Mouse (Mus musculus) mouse trophoblast stem cell (cell line): Measurements from ENCODE around the gene Ccdc32.
"Not testable (repeated sequence)": the region's sequence is repeated elsewhere in the genome, so short reads cannot be mapped to it uniquely, and the experiment has no call there.

Source experiments
- in situ Hi-C, 2 experiments: fragments of 300-500 bp; cut with MseI, MboI; formaldehyde crosslinking; loops; 2 replicates in 1 of 2; 3 replicates in 1 of 2; pipeline ENCODE4 v1.15.1; 2025

Gene Ccdc32

DNA sequence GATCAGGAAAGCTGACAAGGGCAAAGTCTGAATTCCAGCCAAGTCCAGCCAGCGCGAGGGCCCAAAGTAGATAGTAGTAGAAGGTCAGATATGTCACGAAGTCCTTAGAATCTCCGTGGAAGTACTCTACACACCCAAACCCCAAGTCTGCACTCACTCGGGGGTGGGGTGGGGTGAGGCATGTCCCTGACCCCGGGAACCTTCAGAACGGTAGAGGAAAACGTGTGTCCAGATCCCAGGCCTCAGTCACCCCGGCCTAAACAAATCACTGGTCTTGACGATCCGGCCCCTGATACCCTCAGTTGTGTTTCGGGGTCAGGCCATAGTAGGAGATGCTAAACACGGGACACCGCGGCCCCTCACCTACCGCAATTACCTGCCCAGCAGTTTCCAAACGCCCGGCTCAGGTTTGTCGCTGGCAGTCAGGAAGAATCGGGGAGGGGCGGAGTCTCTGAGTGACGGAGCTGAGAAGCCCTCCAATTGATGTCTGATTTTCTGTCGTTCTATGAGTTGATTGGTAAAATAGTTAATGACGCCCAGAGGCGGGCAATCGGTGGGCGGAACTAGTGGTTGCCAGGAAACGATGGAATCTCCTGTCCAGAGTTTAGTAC, at the start of gene Ccdc32:
Ccdc32 (minus strand) TSS at position 453 of the 611 bp plus-strand sequence.
- in situ Hi-C loops: no loop called here

GRCm38 (mm10) chr2:119072397-119072796, 43.2 kb upstream of the Ccdc32 start:
- in situ Hi-C loops: no loop called here

- in situ Hi-C loops: no loop called here
Observed at GRCm38 (mm10) chr2:119060139-119060538, 30.9 kb upstream of the Ccdc32 start.

DNA sequence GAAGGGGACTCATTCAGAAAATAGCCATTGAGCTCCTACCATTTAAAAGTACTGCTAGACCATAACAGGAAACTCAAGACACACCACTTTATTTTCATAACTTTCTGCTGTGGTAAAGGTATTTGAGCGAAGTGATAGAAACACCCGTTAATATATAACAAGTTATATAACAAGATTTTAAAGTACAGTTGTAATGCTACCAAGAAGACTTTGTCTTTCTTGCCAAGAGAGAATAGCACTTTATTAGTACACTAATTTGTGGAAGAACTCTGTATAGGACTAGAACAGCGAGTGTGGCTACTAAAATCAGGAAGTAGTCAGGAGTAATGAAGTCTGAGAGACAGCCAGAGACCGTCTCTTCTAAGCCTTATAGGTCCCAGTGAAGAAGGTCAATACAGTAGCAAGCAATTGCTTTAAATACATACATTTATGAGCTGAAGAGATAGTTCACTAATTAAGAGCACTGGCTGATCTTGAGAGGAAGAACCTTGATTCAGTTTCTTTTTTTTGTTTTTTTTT, 21.0 kb upstream of the Ccdc32 start:
- in situ Hi-C loops: no loop called here

DNA sequence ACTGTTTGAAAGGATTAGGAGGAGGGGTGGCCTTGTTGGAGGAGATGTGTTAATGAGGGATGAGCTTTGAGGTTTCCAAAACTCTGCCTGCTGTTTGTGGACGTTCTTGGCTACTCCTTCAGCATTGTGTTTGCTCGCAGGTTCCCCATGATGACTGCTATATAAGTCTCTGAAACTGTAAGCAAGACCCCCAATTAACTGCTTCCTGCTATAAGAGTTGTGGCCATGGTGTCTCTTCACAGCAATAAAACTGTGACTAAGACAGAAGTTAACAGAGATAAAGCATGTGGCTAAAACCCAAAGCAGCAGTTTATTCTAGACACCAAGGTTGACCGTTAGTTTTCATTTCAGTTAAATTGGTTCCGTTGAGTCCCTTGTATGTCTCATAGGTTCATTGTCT, 18.7 kb upstream of the Ccdc32 start:
- in situ Hi-C loops: no loop called here

DNA sequence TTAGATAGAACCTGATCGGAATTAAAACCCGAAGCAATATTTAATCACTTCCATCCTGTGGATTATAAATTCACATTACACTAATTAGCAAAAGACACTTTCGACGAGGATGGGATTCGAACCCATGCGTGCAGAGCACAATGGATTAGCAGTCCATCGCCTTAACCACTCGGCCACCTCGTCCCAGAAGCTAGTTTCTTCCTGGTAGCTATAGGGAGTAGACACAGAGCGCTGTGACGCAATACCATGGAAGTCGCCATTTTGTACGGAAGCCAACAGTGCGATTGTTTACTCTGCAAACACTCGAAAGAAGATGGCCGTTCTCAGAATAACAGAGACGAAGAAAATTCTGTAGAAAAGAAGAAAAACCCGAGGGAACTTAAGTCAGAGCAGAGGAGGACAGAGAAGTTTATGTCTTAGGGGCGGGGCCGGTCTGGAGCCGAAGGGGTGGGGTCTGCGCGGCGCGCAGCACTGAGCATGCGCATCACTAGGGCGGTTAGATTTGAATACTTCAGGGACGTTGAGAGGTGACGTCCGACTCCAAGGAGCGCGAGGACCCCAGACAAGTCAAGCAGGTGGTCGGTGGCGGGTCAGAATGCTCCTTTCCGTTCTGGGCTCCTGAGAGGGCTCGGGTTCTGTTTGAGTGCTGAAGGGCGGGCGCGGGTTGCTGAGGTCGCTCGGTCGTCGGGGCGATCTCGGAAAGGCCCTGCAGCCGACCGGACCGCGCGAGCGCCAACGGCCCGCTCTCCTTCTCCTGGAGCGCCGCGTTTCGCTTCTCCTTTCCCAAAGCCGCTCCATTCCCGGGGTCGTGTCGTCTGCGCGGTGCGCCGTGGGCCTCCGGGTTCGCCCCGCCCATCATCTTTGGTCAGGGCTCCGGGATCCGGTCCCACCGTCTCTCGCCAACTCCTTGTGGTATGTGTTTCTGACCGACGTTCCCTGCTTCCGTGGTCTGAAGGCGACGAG, 17.7 kb upstream of the Ccdc32 start, which contains the start of gene Knl1:
Knl1 (plus strand) TSS at position 471 of the 963 bp plus-strand sequence.
- in situ Hi-C loops: no loop called here

- in situ Hi-C loops: no loop called here
Observed at GRCm38 (mm10) chr2:119045163-119045562, 16.0 kb upstream of the Ccdc32 start.

- in situ Hi-C loops: no loop called here
Observed at GRCm38 (mm10) chr2:119040882-119041281, 11.7 kb upstream of the Ccdc32 start.

- in situ Hi-C loops: no loop called here
Observed at GRCm38 (mm10) chr2:119035397-119035745, 6.2 kb upstream of the Ccdc32 start.

DNA sequence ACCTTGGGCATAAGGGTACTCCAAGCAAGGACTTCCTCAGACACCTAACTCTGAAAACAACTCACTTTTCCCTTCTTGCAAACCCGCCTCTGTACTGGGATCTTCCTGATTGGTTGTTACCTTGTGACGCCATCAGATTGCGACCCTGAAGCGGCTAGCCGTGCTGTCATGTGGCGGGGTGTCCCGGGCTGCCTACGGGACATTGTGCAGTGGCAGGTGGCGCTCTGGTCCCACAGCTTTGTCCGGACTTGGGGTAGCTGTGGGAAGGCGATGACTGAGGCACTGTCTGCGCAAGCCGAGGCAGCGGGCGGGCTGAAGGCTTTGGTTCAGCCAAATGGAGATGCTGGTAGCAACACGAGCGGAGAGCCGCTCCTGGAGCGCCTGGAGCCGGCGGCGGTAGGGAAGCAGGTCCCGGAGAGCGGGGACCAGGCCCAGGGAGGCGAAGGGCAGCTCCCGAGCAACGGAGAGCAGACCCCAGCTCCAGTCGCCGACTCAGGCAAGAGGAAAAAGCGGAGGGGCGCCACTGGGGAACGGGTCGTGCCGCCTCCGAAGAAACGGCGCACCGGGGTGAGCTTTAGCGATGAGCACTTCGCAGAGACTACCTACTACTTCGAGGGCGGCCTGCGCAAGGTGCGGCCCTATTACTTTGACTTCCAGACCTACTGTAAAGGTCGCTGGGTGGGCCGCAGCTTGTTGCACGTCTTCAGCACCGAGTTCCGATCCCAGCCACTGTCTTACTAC, 5.6 kb upstream of the Ccdc32 start, which contains the start of gene Rpusd2:
Rpusd2 (plus strand) TSS at position 135 of the 741 bp plus-strand sequence.
- in situ Hi-C loops: no loop called here

DNA sequence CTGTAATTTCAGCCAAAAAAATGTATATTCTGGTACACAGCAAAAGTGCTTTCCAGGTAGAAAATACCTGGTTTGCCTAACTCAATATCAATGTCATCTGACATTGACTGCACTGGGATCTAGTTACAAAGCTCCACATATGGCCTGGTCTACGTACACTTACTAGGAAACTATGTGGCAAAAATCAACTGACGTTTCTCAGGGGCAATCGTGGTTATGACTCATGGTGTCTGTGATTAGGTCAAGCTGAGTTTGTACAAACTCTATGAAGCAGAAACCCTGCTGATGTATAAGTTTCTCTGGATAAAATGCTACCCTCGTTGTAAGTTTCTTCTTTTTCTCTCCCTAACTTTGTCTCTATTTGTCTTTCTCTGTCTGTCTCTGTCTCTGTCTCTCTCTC, 3.0 kb upstream of the Ccdc32 start:
- in situ Hi-C loops: no loop called here

- in situ Hi-C loops: no loop called here
Observed at GRCm38 (mm10) chr2:119026951-119027350, 2.2 kb downstream of the Ccdc32 start.

- in situ Hi-C loops: no loop called here
Observed at GRCm38 (mm10) chr2:119025239-119025616, 4.0 kb downstream of the Ccdc32 start.

DNA sequence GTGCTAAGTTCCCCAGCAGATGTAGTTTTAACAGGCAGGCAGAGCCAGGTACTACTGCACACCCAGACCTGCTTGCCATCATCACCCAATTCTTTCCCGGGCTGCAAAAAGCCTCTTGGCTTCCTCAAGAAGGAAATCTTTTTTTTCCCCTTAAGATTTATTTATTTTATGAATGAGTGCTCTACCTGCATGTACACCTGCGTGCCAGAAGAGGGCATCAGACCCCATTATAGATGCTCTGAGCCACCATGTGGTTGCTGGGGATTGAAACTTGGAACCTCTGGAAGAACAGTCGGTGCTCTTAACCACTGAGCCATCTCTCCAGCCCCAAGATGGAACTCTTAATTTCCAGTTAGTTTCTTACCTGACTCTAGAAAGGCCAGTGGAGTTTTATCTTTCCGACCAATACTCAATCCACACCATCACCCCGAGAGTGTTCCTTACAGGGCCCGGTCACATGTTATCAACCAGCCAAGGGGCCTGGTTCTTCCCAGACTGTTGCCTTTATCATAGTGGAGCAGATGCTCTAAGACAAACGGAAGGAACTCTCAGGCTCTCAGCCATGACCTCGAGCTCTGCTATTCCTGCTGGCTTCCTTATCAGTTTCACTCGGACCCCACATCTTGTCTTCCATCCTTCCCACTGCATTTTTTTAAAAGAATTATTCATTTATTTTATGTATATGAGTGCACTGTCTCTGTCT, 4.5 kb downstream of the Ccdc32 start:
- in situ Hi-C loops: no loop called here

- in situ Hi-C loops: no loop called here
Observed at GRCm38 (mm10) chr2:119023154-119023660, 6.0 kb downstream of the Ccdc32 start.

GRCm38 (mm10) chr2:119019538-119019937, 9.7 kb downstream of the Ccdc32 start:
- in situ Hi-C loops: no loop called here

DNA sequence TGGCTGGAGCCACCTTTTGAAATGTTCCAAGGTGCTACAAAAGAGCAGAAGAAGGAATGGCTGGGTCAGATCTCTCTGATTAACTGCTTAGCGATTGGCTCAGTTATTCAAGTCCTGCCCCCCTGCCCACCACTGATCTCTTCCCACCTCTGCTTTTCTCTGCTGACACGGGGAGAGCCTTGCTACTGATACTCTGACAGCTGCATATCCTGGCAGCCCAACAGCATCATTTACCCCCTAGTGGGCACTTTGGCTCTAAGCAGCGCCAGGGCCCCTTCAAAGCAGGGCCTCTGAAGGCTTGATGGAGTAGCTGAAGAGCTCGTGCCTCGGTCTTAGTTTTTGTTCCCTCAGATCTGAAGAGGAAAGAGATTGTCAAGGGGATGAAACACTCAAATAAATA, 10.1 kb downstream of the Ccdc32 start:
- in situ Hi-C loops: no loop called here

DNA sequence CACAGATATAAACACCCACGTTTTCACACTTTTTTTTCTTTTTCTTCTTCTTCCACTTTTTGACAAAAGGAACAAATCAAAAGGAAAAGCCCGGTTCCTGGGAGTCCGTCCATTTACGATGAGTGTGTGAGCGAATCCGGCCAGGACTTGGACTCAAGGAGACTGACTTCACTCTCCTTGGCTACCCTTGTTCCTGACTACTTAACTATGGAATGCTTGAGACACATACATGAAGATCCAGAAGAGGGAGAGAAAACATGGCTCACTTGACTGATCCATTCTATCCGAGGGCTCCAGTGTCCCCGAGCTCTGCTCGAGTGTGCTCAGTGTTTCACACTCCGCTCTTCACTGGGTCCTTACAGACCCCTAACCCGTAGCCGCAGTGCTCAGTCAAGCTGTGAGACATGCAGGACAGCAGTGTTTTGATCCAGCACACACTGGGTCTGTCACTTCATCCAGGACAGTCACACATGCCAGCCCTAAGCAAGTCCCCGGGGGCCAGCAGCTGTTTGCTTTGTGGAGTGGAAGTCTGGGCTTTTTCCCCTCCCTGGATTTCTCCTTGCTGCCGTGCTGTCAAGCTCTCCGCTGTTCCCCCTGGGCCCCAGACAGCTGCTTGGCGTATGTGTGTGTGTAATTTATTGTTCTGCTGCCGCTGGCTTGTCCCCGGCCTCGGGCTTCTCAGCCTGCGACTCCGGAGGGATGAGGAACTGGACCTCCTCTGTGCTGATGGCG, 10.6 kb downstream of the Ccdc32 start:
- in situ Hi-C loops: no loop called here

DNA sequence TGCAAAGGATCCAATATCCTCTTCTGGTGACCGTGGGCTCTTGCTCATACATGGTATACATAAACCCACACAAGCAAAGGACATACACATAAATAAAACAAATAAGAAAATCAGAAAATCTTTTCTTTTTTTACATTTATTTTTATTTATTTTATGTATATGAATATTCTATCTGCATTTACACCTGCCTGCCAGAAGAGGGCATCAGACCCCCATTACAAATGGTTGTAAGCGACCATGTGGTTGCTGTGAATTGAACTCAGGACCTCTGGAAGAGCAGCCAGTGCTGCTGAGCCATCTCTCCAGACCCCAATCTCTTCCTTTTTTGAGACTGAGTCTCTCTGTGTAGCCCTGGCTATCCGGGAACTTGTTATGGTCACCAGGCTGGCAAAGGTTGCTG, 11.5 kb downstream of the Ccdc32 start:
- in situ Hi-C loops: no loop called here

DNA sequence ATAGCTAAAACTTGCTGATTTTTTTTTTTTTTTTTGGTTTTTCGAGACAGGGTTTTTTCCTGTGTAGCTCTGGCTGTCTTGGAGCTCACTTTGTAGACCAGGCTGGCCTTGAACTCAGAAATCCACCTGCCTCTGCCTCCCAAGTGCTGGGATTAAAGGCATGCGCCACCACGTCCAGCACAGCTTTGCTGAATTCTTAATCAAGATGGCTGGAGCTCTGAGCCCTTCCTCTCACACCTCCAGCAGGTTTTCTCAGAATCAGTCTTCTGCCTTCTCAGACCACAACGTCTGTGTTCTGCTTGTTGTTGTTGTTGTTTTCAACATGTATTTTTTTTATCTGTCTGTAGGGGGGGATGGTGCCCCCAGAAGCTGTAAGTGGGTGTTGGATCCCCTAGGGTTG, 12.9 kb downstream of the Ccdc32 start:
- in situ Hi-C loops: not testable (repeated sequence)
